Comparison of ENCODE assay signal across 20 mouse cellular contexts in genomic region chr6:32448787-32449186, GRCm38 (mm10).
"Had no signal": no experiment of that assay in that cellular context is flagged by ENCODE, and none has a peak within 500 bp of the region (broad histone marks: within the 10 kb centered on the region; RNA-seq: fewer than 3 reads in every experiment).

No protein-coding gene starts in this region.

- H3K9me3 ChIP-seq: intestine, embryonic 15.5 days; kidney, embryonic 15.5 days; limb, embryonic 13.5 days; liver, embryonic 12.5 days; liver, embryonic 15.5 days; lung, embryonic 15.5 days; megakaryocyte, embryonic 14.5 days; neural tube, embryonic 12.5 days had no signal

- H3K4me3 ChIP-seq: intestine, embryonic 15.5 days; kidney, embryonic 15.5 days; limb, embryonic 13.5 days; liver, embryonic 12.5 days; liver, embryonic 15.5 days; lung, embryonic 15.5 days; megakaryocyte, embryonic 14.5 days; neural tube, embryonic 12.5 days had no signal

- H3K36me3 ChIP-seq: intestine, embryonic 15.5 days; kidney, embryonic 15.5 days; limb, embryonic 13.5 days; liver, embryonic 12.5 days; liver, embryonic 15.5 days; lung, embryonic 15.5 days; neural tube, embryonic 12.5 days had no signal

- DNase-seq: kidney, postnatal 10 days; liver; lung, adult 18-20 months; lung, postnatal 10 days; lung, postnatal 36 days; midbrain, embryonic 14.5 days; retina, postnatal 1 day; thymus, adult 2 months; thymus, postnatal 14 days; thymus, postnatal 4 days had no signal

- H3K9ac ChIP-seq: intestine, embryonic 15.5 days; kidney, embryonic 15.5 days; limb, embryonic 13.5 days; liver, embryonic 12.5 days; liver, embryonic 15.5 days; lung, embryonic 15.5 days; neural tube, embryonic 12.5 days had no signal

- ATAC-seq: intestine, embryonic 15.5 days; liver, embryonic 12.5 days had no signal

- H3K27me3 ChIP-seq: intestine, embryonic 15.5 days; kidney, embryonic 15.5 days; limb, embryonic 13.5 days; liver, embryonic 15.5 days; lung, embryonic 15.5 days; neural tube, embryonic 12.5 days had no signal

- H3K4me2 ChIP-seq: intestine, embryonic 15.5 days; kidney, embryonic 15.5 days; limb, embryonic 13.5 days; liver, embryonic 12.5 days; liver, embryonic 15.5 days; lung, embryonic 15.5 days; midbrain, embryonic 11.5 days; neural tube, embryonic 12.5 days had no signal

- H3K4me1 ChIP-seq: intestine, embryonic 15.5 days; kidney, embryonic 15.5 days; liver, embryonic 12.5 days; liver, embryonic 15.5 days; lung, embryonic 15.5 days; neural tube, embryonic 12.5 days had no signal

- H3K27ac ChIP-seq: intestine, embryonic 15.5 days; kidney, embryonic 15.5 days; limb, embryonic 13.5 days; liver, embryonic 12.5 days; liver, embryonic 15.5 days; lung, embryonic 15.5 days; neural tube, embryonic 12.5 days; stomach, postnatal 0 days had no signal
